Mouse (Mus musculus): ENCODE measurements at regions not wholly inside any gene's neighbourhood (a gene's known extent, or its start where the extent isn't known, plus 50 kb on each side); places are given as distances from the start of the nearest gene placed in this dataset.

DNA sequence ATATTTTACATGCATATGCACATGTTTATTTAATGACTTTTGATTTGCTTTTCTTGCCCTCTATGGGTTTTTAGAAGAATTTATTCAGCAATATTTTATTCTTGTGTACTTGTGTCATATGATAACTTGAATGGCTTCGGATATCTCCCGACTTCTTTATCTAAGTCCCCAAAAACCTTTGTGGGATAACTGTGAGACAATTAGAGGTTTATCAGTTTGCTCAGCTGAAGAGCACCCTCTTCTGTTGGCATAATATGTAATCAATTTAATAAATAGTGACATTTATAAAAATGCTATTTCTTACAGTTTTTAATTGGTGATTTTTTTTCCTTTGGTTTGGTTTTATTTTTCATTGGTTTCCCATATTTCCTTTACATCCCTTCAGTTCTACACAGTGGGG lies 194.2 kb upstream of the Tent5a start:
- DNase-seq (ENCODE audit: low spot score), result no peak

DNA sequence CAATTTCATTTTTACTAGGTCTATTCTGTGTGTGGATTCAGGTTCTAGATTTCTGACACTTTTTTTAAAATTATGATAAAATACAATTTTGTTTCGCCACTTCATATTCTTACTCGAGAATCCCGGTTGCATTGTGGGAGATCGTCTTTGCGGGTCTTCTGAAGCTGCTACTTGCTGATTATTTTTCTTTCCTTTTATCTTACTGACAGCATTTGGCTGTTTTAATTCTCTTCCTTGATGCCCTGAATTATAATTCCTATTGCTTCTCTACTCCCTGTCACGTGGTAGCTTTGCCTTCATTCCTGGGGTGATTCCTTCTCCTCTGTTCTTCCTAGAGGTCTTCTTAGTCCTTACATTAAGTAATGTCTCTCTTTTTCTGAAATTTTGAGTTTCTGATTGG lies 193.8 kb upstream of the Tent5a start:
- no peak for DNase-seq (ENCODE audit: low spot score)

DNA sequence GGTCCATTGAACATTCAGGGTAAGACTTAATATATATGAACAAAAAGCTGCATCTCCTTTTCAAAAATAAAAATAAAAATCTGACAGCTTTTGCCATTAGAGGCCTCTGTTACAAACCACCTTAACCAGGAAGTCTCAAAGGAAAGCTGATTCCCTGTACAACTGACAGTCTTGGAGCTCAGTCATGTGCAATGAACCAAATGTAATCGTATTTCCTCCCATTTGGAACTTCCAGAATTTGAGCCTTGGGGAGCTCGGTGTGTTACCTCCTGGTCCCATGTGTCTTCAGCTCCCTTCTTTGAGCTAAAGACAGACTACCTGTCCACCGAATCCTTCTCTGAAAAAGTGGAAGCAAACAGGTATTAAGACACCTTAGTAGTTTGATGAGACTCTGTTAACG lies 171.9 kb upstream of the Tent5a start:
- DNase-seq (ENCODE audit: low spot score), result no peak

DNA sequence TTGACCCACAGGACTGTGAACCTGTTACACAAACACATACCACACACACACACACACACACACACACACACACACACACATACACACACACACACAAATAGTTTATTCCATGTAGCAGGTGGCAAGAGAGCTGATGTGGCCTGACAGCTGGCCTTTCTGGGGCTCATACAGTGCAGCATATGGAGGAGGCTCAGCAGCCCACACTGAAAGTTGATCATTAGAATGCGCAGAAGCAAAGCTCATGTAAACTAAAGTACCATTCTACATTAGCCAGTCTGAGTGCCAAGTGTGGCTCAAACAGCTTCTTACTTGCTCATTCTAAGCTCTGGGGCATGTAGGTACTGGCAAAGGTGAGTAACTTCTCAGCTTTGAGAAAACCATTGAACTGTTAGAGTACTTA lies 170.2 kb upstream of the Tent5a start:
- no peak for DNase-seq (ENCODE audit: low spot score)

DNA sequence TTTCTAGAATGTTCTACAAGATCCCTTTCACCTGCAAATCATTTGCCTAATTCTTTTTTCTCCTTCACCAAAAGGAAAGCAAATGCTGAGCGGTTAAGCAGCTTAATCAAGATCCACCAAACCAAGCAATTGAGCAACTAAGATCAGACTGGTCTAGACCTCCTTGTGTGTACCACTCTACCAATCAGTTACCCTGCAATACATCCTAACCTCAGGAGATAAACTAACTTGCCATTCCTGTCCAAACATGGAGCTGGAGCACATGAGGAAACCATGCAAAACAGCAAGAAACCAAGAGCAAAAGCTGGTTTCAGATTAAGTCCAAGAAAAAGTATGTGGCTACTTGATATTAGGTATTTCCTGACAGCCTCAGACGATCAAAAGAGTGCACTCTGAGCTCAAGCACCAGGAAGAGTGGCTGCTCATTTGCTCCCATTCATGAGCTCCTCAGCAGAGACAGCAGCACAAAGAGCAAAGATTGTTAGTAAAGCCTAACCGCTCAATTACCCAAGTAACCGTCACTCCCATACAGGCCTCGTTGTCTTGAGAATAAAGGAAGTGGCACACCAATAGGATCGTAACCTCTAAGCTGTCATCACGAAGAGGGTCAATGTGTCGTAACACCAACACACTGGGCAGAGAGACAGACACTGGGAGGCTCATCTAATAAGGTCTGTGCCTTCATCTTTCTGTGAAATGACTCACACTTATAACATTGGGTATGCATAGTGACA lies 169.5 kb upstream of the Tent5a start:
- DNase-seq (ENCODE audit: low spot score), result no peak

DNA sequence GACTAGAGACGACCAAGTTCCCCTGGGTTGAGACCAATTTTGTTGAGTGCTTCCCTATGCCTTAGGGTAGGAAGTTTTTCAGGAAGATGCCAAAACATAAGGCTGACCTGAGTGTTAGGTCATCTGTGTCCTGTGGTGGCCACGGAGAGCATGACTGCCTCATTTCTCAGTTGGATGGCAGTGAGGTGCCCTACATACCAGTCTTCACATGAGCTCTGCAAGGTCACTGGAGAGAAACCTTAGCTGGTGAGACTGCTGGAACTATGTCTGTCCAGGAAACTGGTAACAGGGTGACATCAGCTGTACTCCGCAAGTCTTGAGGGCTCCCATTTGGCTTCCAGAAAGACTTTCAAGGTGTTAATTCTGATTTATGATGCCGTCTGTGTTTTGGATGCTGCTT lies 167.9 kb upstream of the Tent5a start:
- DNase-seq (ENCODE audit: low spot score), result no peak

DNA sequence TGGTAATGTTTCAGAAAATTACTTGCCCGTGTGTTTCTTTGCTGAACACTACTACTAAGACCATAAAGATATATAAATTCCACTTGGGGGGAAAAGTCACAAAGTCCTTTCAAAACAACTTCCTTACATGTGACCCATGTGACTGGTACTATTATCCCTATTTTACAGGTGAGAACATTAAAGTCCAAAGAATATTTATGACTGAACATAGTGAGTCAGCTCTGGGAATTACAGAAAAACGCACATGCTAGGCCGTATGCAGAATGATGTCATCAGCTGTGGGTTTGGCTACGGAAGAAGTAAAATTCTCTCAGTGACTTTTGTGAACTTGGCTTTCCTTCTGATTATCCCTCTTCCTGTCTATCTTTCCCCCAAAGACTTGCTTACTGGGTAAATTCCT lies 166.6 kb upstream of the Tent5a start:
- DNase-seq (ENCODE audit: low spot score), result no peak

DNA sequence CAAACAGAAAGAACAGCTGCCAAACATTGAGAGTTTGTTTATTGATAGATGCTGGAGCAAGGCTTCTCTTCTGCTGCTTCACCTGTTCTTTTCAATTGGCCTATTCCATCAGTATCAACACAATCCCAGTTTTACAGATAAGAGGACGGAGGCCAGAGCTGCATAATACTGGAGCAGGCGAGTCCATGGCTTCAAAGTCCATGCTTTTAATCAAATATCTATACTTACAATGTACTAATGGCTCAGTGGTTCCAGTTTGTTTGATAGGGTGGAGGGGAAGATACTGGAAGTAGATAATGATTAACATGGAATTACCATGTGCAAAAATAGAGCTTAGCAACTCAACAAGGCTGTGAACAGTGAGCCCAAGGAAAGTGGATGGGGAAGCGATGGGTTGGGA lies 163.2 kb upstream of the Tent5a start:
- no peak for DNase-seq (ENCODE audit: low spot score)

DNA sequence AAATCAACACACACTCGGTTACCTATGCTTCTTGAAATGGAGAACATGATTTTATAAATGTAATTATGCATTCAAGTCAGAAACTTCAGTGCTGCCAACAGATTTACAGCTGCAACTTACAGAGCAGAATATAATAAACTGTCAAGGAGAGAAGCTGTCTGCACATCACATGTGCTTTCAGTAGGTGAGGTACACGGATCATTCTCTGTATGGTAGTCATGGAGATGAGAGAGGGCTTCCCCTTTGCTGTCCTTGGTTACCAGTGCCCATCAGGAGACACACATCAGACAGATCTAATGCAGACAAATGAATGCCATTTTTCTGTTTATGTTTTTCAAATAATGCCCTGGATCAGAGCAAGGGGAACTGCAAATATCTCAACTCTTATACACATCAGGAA lies 160.8 kb upstream of the Tent5a start:
- DNase-seq (ENCODE audit: low spot score), result no peak

DNA sequence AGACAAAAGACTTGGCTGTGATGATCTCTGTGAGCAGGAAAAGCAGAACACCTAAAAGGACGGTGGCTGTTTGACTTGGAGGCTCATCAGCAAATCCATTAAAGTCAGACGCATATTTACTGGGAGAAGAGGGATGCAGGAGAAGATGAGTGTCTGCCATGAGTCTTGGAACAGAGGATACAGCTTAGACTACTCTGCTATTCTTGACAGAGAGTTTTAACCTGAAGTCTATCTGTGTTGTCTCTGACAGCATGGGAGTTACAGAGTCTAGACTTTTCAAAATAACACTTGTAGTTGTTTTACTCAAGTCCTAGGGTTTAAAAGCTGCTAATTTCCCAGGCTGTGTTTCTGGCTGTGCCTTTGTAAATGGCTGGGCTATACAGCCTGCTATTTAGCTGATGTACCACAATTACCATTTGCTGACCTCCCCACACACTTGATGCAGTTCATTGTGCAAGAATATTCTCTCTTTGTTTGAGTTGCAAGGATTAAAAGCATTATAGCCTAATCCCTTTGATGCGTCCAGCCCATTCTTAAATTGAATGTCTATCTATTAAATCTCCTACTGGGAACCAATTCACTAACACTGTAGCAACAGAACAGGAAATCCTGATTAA lies 160.0 kb upstream of the Tent5a start:
- no peak for DNase-seq (ENCODE audit: low spot score)

DNA sequence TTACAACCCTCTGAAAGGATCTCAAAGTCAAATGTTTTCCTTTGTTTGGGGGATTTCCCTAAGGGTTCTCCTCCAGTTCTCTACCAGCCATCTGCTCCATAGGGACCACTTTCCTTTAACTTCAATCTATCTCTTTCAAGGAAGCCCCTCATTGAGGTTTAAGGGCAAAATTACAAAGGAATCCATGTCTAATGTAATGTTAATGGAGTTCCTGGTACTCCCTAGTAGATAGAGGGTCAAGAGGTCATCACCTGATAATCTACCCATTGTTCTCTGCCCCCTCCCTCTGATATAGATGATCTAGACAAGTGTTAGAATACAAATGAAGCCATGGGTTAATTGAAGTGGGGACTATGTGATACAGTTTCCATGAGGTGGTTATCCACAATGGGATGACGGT lies 158.6 kb upstream of the Tent5a start:
- DNase-seq (ENCODE audit: low spot score), result no peak

DNA sequence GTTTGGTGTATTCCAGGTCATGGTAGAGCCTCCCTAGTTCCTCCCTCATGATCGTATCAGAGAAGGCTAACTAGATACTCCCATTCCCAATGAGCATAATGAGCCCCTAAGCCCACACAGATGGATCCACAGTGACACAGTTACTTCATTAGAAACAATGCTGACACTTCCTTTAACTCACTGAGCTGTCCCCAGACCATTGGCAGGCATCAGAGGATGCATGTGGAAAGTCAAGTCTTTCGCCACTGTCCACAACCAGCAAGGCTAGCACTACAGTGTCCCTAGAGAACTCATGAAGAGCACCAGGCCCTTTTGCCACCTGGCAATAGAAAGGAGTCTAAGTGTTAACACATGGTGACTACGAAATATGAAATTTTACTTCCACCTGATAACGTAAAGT lies 156.1 kb upstream of the Tent5a start:
- no peak for DNase-seq (ENCODE audit: low spot score)

DNA sequence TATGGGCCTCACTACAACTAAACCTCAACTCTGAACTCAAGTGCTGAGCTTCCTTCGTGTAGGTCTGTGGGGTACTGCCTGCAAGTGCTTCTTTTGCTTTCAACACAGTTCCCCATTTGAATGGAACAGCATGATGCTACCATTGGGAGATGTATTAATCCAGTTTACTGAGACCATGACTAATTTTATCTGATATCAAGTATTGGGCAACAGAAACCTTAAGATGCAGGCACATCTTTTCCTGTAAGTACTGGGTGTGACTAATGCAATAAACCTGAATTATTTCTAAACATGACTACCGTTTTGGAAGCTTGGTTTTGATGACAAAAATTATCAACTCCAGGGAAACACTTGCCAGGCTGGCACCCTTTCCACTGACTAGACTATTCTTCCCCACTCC lies 153.4 kb upstream of the Tent5a start:
- DNase-seq (ENCODE audit: low spot score), result no peak

DNA sequence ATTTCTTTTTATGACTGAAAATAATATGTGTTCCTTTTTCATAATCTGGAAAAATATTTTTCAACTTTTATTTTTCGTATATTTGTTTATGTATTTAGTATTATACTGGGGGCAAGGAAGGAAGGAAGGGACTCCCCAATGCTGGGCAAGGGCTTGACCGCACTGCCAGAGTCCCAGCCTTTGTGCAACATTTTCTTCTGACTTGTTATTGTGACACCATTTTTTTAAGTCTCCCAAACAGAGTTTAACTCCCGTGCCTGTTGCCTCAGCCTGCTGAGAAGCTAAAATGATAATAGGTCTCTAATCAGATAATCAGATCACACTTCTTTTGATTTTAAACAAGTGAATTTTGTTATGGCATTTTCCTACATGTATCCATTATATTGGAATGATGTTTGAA lies 148.1 kb upstream of the Tent5a start:
- DNase-seq (ENCODE audit: low spot score), result no peak

DNA sequence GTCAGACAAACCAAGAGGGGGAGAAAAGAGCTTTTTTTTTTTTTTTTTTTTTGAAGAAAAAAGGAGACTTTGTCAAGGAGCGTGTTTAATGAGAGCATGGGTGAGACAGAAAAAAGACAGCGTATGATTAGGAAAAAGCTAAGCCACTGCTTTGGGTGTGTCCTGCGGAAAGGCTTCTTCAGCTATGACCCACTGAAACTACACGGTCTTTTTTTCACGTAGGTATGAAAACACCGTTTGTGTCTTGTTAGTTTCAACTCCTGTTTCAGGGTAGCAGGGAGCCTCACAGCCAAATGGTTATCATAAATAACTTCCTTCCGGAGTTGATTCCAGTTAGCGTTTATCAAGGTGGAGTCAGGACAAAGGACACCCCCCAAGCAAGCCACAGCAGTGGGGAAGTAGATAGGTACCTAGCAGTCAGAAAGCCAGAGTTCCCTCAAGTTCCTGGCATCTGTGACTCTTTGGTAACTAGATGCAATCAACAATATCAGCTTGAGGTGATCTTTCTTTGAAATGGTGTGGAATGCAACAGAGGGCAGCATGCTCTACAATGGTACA lies 143.2 kb upstream of the Tent5a start:
- DNase-seq (ENCODE audit: low spot score), result no peak

DNA sequence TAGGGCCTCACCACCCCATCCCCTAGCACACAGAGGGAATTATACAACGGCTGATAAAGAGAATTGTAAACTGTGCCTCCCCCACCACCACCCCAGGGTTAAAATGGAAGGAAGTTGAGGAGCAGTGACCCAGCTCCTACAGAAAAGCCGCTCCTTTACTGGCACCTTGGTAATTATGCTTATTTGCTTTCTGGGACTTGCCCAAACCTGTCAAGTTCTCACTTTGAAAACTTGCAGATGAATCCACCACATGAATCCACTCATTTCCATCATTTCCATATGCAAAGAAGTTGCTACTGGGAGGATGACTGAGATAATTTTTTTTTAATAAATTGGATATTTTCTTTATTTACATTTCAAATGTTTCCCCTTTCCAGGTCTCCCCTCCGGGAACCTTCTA lies 142.1 kb upstream of the Tent5a start:
- no peak for DNase-seq (ENCODE audit: low spot score)

DNA sequence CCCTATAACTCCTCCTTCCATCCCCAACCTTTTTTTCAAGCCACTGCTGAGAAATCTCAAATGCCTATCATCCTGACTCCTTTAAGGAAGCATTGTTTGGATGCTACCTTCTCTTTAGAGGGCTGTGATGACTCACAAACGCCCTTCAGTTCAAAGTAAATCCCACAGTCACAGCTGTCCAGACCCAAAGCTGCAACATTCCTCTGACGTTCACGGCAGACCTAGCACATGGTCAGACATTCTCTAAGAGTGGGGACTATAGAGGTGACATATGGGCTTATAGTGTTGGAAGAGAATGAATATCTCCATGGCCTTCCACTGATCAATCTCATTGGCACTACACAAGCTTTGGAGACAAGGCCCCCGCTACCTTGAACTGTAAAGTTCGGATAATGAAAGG lies 139.5 kb upstream of the Tent5a start:
- no peak for DNase-seq (ENCODE audit: low spot score)

DNA sequence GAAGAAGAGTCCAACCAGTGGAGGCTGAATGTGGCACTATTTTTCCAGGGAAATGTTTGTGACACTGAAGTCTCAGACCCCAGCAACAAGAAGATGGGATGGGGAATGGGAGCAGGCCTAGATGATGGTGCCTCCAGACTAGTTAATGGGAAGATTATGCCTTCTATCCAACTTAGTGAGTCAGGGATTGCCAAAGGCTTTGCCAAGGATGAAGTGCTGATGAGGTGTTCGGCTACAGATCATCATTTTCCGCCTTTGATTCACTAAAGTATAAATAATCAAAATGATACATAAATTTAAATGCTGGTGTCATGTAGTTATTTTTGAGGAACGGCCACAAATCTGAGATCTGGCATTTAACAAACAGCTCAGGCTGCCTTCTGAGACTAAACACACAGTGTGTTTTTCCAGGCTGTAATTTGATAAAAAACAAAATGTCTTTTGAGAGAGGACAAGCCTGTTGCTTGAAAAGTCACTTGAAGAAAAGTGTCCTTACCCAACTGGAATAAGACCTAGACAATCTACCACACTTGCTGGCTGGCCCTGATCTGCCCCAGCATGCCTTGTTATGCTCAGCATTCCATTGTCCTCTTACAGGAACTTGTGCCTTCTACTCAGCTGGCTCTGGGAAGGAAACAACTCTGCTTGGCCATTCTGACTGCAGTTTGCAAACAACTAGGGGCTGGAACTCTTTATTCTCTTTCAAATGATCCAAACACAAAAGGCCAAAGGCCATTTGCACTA lies 132.1 kb upstream of the Tent5a start:
- DNase-seq (ENCODE audit: low spot score), result no peak

DNA sequence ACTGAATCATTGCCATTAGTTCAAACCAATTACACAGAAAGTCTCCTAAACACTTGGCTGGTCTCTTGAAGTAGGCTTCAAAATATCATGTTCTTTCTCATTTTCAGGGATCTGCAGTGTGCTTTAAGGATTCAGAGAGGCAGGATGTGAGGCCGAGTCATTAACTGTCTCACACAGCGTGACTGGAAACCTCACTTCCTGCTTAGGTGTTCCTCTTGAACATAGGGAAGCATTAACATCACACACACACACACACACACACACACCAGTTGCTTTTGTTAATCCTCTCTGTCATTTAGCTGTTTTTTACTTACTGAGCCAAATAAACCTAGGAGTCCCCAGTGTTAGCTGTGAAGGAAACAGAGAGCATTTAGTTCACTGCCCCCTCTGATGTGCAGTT lies 131.2 kb upstream of the Tent5a start:
- no peak for DNase-seq (ENCODE audit: low spot score)

DNA sequence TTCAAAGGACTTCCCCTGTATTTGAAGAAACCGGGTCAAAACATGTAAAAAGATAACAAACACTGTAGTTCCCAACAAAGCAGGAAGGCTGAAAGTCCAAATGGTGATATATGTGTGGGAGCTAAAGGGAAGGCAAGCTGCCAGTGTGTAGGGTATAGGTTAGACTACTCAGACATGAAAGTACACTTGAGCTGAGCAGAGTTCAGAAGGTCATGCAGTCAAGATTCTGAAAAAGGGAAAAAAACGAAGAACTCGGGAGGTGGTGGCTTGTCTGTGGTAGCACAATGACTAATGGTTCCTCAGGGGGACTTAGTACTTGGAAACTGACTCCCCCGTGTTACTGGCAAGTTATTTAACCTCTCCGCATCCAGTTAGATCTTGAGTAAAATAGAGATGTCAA lies 130.3 kb upstream of the Tent5a start:
- DNase-seq (ENCODE audit: low spot score), result no peak

DNA sequence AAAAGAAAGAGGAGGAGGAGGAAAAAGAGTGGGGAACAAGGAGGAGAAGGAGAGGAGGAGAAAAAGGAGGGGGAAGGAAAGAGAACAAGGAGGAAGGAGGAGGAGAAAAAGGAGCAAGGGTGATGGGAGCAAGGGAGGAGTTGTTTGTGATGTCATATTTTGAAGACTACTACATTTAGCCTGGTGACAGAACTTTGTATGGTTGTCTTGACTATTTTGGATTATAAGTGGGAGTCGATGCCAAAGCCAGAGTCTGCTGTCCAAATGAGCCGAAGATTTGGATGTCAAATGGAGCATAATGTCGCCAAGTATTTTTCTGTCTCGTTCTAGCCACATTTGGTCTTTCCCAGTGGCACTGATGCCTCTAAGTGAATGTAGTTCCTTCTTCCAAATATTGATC lies 128.2 kb upstream of the Tent5a start:
- DNase-seq (ENCODE audit: low spot score), result no peak

DNA sequence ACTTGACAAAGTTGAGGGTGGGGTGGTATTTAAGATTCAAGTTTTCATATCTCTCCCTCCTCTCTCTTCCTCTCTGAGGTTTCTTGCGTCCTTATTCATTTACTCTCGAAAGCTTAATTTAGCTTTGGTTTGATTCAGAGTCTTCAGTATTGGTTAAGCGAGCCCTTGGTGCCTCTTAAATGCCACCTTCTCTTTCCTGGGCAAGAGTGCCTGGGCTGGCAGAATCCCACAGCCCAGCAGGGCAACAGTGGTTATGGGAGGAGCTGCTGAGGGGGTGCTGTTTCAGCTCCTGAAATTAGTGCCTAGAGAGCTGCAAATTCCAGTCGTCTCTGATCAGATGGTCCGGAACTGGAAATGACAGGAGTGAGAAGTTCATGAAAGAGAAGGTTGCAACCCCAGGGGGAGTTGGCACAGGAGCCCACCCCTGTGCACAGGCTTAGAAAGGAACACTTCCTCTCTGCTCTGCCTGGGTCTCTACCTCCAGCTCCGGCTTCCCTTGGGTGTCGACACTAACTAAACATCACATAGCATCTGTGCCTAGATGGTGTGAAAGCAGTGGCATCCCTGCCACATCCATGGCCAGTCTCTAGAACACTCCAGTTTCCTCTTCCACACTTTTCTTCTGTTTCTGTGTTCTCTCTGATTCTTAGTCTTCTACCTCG lies 125.2 kb upstream of the Tent5a start:
- no peak for DNase-seq (ENCODE audit: low spot score)

DNA sequence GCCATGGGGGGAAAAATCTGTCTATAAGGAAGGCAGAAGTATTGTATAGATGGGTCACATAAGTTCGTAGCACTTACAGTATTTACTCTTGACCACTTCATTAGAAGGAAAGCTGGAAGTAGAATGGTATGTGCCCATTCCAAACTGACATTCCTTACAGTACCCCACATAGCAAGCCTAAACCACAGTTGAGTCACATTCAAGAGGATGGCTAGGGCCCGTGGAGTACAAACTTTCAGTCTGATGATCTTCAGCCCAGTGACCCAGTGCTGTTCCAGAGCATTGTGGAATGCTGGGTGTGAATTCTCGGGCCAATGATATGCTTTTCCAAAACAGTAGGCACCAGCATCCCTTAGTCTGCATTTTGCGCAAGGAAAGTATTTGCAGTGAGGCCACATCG lies 124.2 kb upstream of the Tent5a start:
- DNase-seq (ENCODE audit: low spot score), result no peak
